9 mouse cellular contexts compared by ENCODE assay signal in genomic region chr5:147400505-147400979, GRCm38 (mm10). TPM values are rescaled to one million over a fixed set of nuclear protein-coding genes. Genes with fewer than 3 reads are reported as not detected.
A peak's percentile ranks its signal among the peaks of the same experiment; 100 is the strongest.
DNase-seq lines count a peak whose midpoint lies in the region; ATAC-seq and TF ChIP-seq lines count a peak whose summit lies in the region.
"Had no signal": no experiment of that assay in that cellular context is flagged by ENCODE, and none has a peak within 500 bp of the region (broad histone marks: within the 10 kb centered on the region; RNA-seq: fewer than 3 reads in every experiment).

No protein-coding gene starts in this region.

- 0 out of 2 replicates have a peak, but pooled peaks have one; percentile 11 for ATAC-seq in heart, embryonic 12.5 days (ENCODE audit: insufficient number of reproducible peaks, low FRiP score)
- ATAC-seq in hindbrain, embryonic 11.5 days (ENCODE audit: low FRiP score), result peak; percentile 30; the same call in 1 of the 2 replicates
- ATAC-seq in midbrain, embryonic 11.5 days (ENCODE audit: low FRiP score), result peak; percentile 9; the same call in 1 of the 2 replicates
- ATAC-seq: inflammation-experienced regulatory T-cells, adult 6 months had no signal

- intact Hi-C loops in heart, postnatal 25 days (cut with DNase I), result no loop called here

- peaks cover 14% of the 10 kb centered on the region; the same call in 1 of the 2 replicates for H3K4me1 ChIP-seq in heart, embryonic 12.5 days (replicated peaks)
- no peaks in the 10 kb centered on the region for H3K4me1 ChIP-seq in bone marrow, adult 2 months (ENCODE audit: control insufficient read depth, insufficient read depth, low read length)
- peaks cover 5% of the 10 kb centered on the region; the same call in 1 of the 2 replicates for H3K4me1 ChIP-seq in hindbrain, embryonic 11.5 days (replicated peaks; ENCODE audit: control insufficient read depth, insufficient read depth, low read length)
- no peaks in the 10 kb centered on the region; the same call in 1 of the 2 replicates for H3K4me1 ChIP-seq in midbrain, embryonic 11.5 days (ENCODE audit: control insufficient read depth, insufficient read depth, low read length)

- no peaks in the 10 kb centered on the region for H3K9me3 ChIP-seq in heart, embryonic 12.5 days (replicated peaks)
- no peaks in the 10 kb centered on the region for H3K9me3 ChIP-seq in hindbrain, embryonic 11.5 days (ENCODE audit: control insufficient read depth, low read length)
- H3K9me3 ChIP-seq in midbrain, embryonic 11.5 days (ENCODE audit: control insufficient read depth, low read length), result no peaks in the 10 kb centered on the region

- no peak overlapping the region for H3K27ac ChIP-seq in heart, embryonic 12.5 days (ENCODE audit: poor library complexity, severe bottlenecking)
- no peak overlapping the region for H3K27ac ChIP-seq in bone marrow, adult 2 months (ENCODE audit: control insufficient read depth, insufficient read depth, low read depth, low read length, poor library complexity)
- H3K27ac ChIP-seq in hindbrain, embryonic 11.5 days (ENCODE audit: low read depth, low read length), result no peak overlapping the region
- no peak overlapping the region for H3K27ac ChIP-seq in midbrain, embryonic 11.5 days (ENCODE audit: low read depth, low read length)

- peak overlapping the region; percentile 91 for H3K4me2 ChIP-seq in heart, embryonic 12.5 days
- H3K4me2 ChIP-seq in hindbrain, embryonic 11.5 days (replicated peaks; ENCODE audit: low read depth, low read length), result peak overlapping the region; percentile 88
- peak overlapping the region; percentile 63 for H3K4me2 ChIP-seq in midbrain, embryonic 11.5 days

- no peak for TF ChIP-seq POLR2A in bone marrow, adult 2 months (IDR thresholded peaks at IDR 0.05; ENCODE audit: borderline replicate concordance, control insufficient read depth, low read depth, low read length)

- 3% methylated on average over 17 of the region's 17 CpGs for WGBS in heart, embryonic 12.5 days
- WGBS in bone marrow, adult 2 months, result under 1% methylated on average over 17 of the region's 17 CpGs
- 3% methylated on average over 17 of the region's 17 CpGs for WGBS in hindbrain, embryonic 11.5 days
- 3% methylated on average over 17 of the region's 17 CpGs for WGBS in midbrain, embryonic 11.5 days

- no peak for TF ChIP-seq CTCF in bone marrow, adult 2 months (IDR thresholded peaks at IDR 0.05; ENCODE audit: control insufficient read depth, insufficient read depth, low read length)

- H3K4me3 ChIP-seq in heart, embryonic 12.5 days, result peak overlapping the region; percentile 54
- peak overlapping the region; percentile 24 for H3K4me3 ChIP-seq in bone marrow, adult 2 months (replicated peaks; ENCODE audit: control insufficient read depth, low read depth, low read length)
- peak overlapping the region; percentile 42 for H3K4me3 ChIP-seq in hindbrain, embryonic 11.5 days (ENCODE audit: low read depth, low read length)
- H3K4me3 ChIP-seq in midbrain, embryonic 11.5 days (ENCODE audit: low read depth, low read length), result peak overlapping the region; percentile 33

- peak overlapping the region; percentile 55 for H3K9ac ChIP-seq in heart, embryonic 12.5 days
- H3K9ac ChIP-seq in hindbrain, embryonic 11.5 days (ENCODE audit: low read depth, low read length), result peak overlapping the region; percentile 19
- H3K9ac ChIP-seq in midbrain, embryonic 11.5 days (ENCODE audit: low read length), result no peak overlapping the region

- H3K36me3 ChIP-seq in heart, embryonic 12.5 days, result no peaks in the 10 kb centered on the region
- no peaks in the 10 kb centered on the region for H3K36me3 ChIP-seq in hindbrain, embryonic 11.5 days (ENCODE audit: control insufficient read depth, insufficient read depth, low read length)
- no peaks in the 10 kb centered on the region for H3K36me3 ChIP-seq in midbrain, embryonic 11.5 days (ENCODE audit: control insufficient read depth, insufficient read depth, low read length)

- no peak for DNase-seq in heart, postnatal 25 days (ENCODE audit: low spot score)
- DNase-seq in hindbrain, embryonic 11.5 days (ENCODE audit: low spot score), result no peak
- peak; percentile 88 for DNase-seq in midbrain, embryonic 11.5 days (ENCODE audit: low spot score, missing footprints)
- DNase-seq in adrenal gland, postnatal 25 days, result no peak
- no peak for DNase-seq in ovary, postnatal 10 days (ENCODE audit: low spot score)
- DNase-seq in right cerebral cortex, postnatal 14 days, result no peak

- H3K27me3 ChIP-seq in heart, embryonic 12.5 days (replicated peaks), result peaks cover 46% of the 10 kb centered on the region
- H3K27me3 ChIP-seq in hindbrain, embryonic 11.5 days (ENCODE audit: control insufficient read depth, insufficient read depth, low read length), result peaks cover 34% of the 10 kb centered on the region
- peaks cover 40% of the 10 kb centered on the region for H3K27me3 ChIP-seq in midbrain, embryonic 11.5 days (ENCODE audit: control insufficient read depth, insufficient read depth, low read length)

RNA-seq across cellular contexts. Expression of gene Flt3, which starts 0.3 kb away (rescaled TPM):
- 0.20 TPM in 1 of 2 replicates, not detected in the other for polyA plus RNA-seq in heart, embryonic 12.5 days (2016; fragmentation: Nextera tagmentation; extraction: Ambion mirVana)
- under 1 TPM; 0.08 to 0.10 TPM for total RNA-seq in heart, postnatal 25 days (2021)
- polyA plus RNA-seq in bone marrow, adult 2 months (2011; ENCODE audit: insufficient read depth, insufficient read length, low replicate concordance, missing spikeins), result 2.6 and 3.8 TPM in 2 replicates
- 0.14 and 0.15 TPM in 2 replicates for polyA plus RNA-seq in hindbrain, embryonic 11.5 days (2014; fragmentation: Nextera tagmentation; extraction: Ambion mirVana)
- polyA plus RNA-seq in midbrain, embryonic 11.5 days (2014; fragmentation: Nextera tagmentation; extraction: Ambion mirVana), result 0.05 and 0.26 TPM in 2 replicates
- total RNA-seq in adrenal gland, postnatal 25 days (2021), result 0.33 TPM in 1 of 2 replicates, not detected in the other

RNA-seq across cellular contexts. Expression of gene Pan3, which starts 29.4 kb away (rescaled TPM):
- 46.3 and 46.5 TPM in 2 replicates for polyA plus RNA-seq in heart, embryonic 12.5 days (2016; fragmentation: Nextera tagmentation; extraction: Ambion mirVana)
- 10 to 100 TPM; 29.5 to 34.1 TPM for total RNA-seq in heart, postnatal 25 days (2021)
- 89.2 and 180 TPM in 2 replicates for polyA plus RNA-seq in bone marrow, adult 2 months (2011; ENCODE audit: insufficient read depth, insufficient read length, low replicate concordance, missing spikeins)
- polyA plus RNA-seq in hindbrain, embryonic 11.5 days (2014; fragmentation: Nextera tagmentation; extraction: Ambion mirVana), result 43.6 and 63.8 TPM in 2 replicates
- polyA plus RNA-seq in midbrain, embryonic 11.5 days (2014; fragmentation: Nextera tagmentation; extraction: Ambion mirVana), result 47.8 and 49.4 TPM in 2 replicates
- total RNA-seq in adrenal gland, postnatal 25 days (2021), result 119 and 122 TPM in 2 replicates
